Mouse (Mus musculus) forebrain, embryonic 15.5 days (tissue): Measurements from ENCODE around the gene AC131692.1. TPM values are rescaled to one million over a fixed set of nuclear protein-coding genes. Genes with fewer than 3 reads are reported as not detected.

Experiments
- ATAC-seq: fragments of 200-750 bp; cut with Nextera tagmentation; replicated peaks from 2 replicates; pipeline ENCODE4 v1.8.0; 2017; ENCODE audit warnings: mild to moderate bottlenecking, moderate TSS enrichment, moderate library complexity
- H3K27ac ChIP-seq: fragments of 300-500 bp; sonication (generic); replicated peaks from 2 replicates; pipeline ENCODE4 v1.5.1; 2015; ENCODE audit warnings: mild to moderate bottlenecking, inconsistent platforms
- H3K27me3 ChIP-seq: fragments of 300-500 bp; sonication (generic); 2 replicates; pipeline ENCODE4 v1.6.1; 2015; ENCODE audit warnings: inconsistent platforms
- H3K36me3 ChIP-seq: fragments of 300-500 bp; sonication (generic); 2 replicates; pipeline ENCODE4 v1.6.1; 2015; ENCODE audit warnings: mild to moderate bottlenecking, inconsistent platforms
- H3K4me1 ChIP-seq: fragments of 300-500 bp; sonication (generic); 2 replicates; pipeline ENCODE4 v1.6.1; 2015; ENCODE audit warnings: inconsistent platforms
- H3K4me2 ChIP-seq: fragments of 300-500 bp; sonication (generic); replicated peaks from 2 replicates; pipeline ENCODE4 v1.6.1; 2015; ENCODE audit warnings: mild to moderate bottlenecking, inconsistent platforms
- H3K4me3 ChIP-seq: fragments of 300-500 bp; sonication (generic); 2 replicates; pipeline ENCODE4 v1.5.1; 2015; ENCODE audit warnings: mild to moderate bottlenecking, inconsistent platforms
- H3K9ac ChIP-seq: fragments of 300-500 bp; sonication (generic); replicated peaks from 2 replicates; pipeline ENCODE4 v1.6.1; 2015; ENCODE audit warnings: mild to moderate bottlenecking, inconsistent platforms
- H3K9me3 ChIP-seq: fragments of 300-500 bp; sonication (generic); 2 replicates; pipeline ENCODE4 v1.6.1; 2016; ENCODE audit warnings: inconsistent platforms
- WGBS: fragments of 180-500 bp; shearing (Covaris S2); methylation state at CpG from one replicate; pipeline ENCODE4 v1.1.7; 2015; ENCODE audit warnings: mixed read lengths; 5-methylcytosine and 5-hydroxymethylcytosine counted together
- polyA plus RNA-seq: library from polyadenylated mRNA; unstranded; fragments of >200 nt; fragmentation: Nextera tagmentation; extraction: Ambion mirVana; gene quantifications from 2 replicates; pipeline ENCODE4 v1.2.1, GENCODE M21; 2015

Gene AC131692.1
- polyA plus RNA-seq, 1 experiment from 2014 or later: 0.37 TPM

GRCm38 (mm10) chr19:6102169-6102853 is 8.1 kb downstream of the AC131692.1 start:
- Histone ChIP-seq H3K27ac (no peak overlapping the region), H3K36me3 (no peaks in the 10 kb centered on the region), H3K4me3 (no peak overlapping the region), H3K9ac (no peak overlapping the region), H3K27me3 (no peaks in the 10 kb centered on the region), H3K9me3 (no peaks in the 10 kb centered on the region), H3K4me2 (no peak overlapping the region), H3K4me1 (no peaks in the 10 kb centered on the region)
- 81% methylated on average over 6 of the region's 6 CpGs for WGBS
- no peak for ATAC-seq

- H3K4me2 ChIP-seq: no peak overlapping the region
These were observed 10.3 kb downstream of the AC131692.1 start for GRCm38 (mm10) chr19:6104476-6104875.

DNA sequence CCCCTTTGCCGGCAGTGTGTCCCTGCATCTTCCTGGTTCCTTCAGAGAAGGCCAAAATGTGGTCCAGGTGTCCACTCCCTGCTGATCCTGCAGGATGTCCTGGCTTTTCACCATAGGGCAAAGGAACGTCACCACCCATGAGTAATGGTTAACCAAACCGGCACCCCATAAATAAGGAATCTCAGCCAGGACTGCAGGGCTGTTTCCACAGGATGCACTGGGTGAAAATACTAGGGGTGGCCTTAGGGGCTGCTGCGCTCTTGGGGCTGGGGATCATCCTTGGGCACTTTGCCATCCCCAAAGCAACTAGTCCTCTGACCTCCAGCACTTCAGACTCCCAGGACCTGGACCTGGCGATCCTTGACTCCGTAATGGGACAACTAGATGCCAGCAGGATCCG is 11.4 kb downstream of the AC131692.1 start, which contains the start of gene Naaladl1:
Naaladl1 (plus strand) TSS at position 197 of the 400 bp plus-strand sequence.
- H3K4me3 ChIP-seq: no peak within 1 kb of the TSS
- no peaks in the 10 kb centered on the region for H3K4me1 ChIP-seq
- no peak within 1 kb of the TSS for H3K4me2 ChIP-seq
- no peaks in the 10 kb centered on the region for H3K27me3 ChIP-seq
- no peaks in the 10 kb centered on the region for H3K36me3 ChIP-seq
- ATAC-seq: no peak
- no peak within 1 kb of the TSS for H3K27ac ChIP-seq
- no peaks in the 10 kb centered on the region for H3K9me3 ChIP-seq
- H3K9ac ChIP-seq: no peak within 1 kb of the TSS
- 84% methylated on average over 7 of the region's 7 CpGs for WGBS

More at GRCm38 (mm10) chr19:6104476-6104875, 10.3 kb downstream of the AC131692.1 start:
- H3K9me3 ChIP-seq: no peaks in the 10 kb centered on the region
- no peak overlapping the region for H3K27ac ChIP-seq
- H3K36me3 ChIP-seq: no peaks in the 10 kb centered on the region
- ATAC-seq: no peak
- no peak overlapping the region for H3K4me3 ChIP-seq
- H3K4me1 ChIP-seq: no peaks in the 10 kb centered on the region
- H3K27me3 ChIP-seq: no peaks in the 10 kb centered on the region
- no peak overlapping the region for H3K9ac ChIP-seq
- WGBS: 90% methylated on average over 4 of the region's 4 CpGs

GRCm38 (mm10) chr19:6113116-6113515 is 18.9 kb downstream of the AC131692.1 start:
- no peaks in the 10 kb centered on the region for H3K27me3 ChIP-seq
- 76% methylated on average over 6 of the region's 6 CpGs for WGBS
- H3K27ac ChIP-seq: no peak overlapping the region
- H3K9ac ChIP-seq: no peak overlapping the region
- no peak for ATAC-seq
- peaks cover 20% of the 10 kb centered on the region for H3K36me3 ChIP-seq
- H3K4me2 ChIP-seq: no peak overlapping the region
- peaks cover 14% of the 10 kb centered on the region for H3K4me1 ChIP-seq
- no peaks in the 10 kb centered on the region for H3K9me3 ChIP-seq
- no peak overlapping the region for H3K4me3 ChIP-seq

DNA sequence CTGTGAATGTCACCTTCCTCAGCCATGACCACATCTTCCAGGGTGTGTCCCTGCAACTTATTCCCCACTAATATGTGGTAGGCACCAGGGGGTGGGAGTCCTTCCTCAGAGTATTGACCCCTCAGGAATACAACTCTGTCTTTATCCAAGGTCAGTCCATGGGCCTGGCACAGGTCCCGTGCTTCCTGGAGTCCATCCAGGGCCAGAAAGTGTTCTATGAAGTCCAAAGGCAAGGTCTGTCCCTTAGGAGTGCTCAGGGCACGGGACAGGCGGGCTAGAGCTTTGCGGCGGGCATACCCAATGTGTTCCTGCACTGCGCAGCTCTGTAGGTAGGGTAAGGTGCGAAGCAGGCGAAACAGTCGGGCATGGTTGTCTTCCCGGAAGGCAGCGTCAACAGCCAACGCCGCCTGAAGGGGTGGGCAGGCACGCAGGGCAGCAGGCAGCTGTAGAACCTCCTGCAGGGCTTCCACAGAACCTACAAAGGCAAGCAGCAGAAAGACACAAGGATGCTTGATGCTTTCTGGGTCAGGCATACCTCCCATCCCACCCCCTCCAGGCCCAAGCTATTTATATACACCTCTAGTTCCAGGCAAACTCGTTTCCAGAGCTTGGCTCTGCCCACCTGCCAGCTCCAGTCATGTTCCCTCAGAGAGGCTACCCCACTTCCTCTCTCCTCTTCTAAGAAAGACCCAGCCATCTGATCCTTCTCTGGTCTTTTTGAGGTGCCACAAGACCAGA is 22.1 kb downstream of the AC131692.1 start:
- no peak for ATAC-seq
- WGBS: 92% methylated on average over 15 of the region's 15 CpGs
- H3K4me2 ChIP-seq: no peak overlapping the region
- no peaks in the 10 kb centered on the region for H3K27me3 ChIP-seq
- H3K9ac ChIP-seq: no peak overlapping the region
- H3K4me1 ChIP-seq: peaks cover 26% of the 10 kb centered on the region
- H3K9me3 ChIP-seq: no peaks in the 10 kb centered on the region
- H3K27ac ChIP-seq: no peak overlapping the region
- H3K36me3 ChIP-seq: peaks cover 20% of the 10 kb centered on the region
- no peak overlapping the region for H3K4me3 ChIP-seq

GRCm38 (mm10) chr19:6117346-6117985 is 23.2 kb downstream of the AC131692.1 start:
- no peaks in the 10 kb centered on the region for H3K27me3 ChIP-seq
- peaks cover 18% of the 10 kb centered on the region for H3K36me3 ChIP-seq
- 0 out of 2 replicates have a peak, but pooled peaks have one; percentile 2 for ATAC-seq
- H3K9me3 ChIP-seq: no peaks in the 10 kb centered on the region
- peak overlapping the region; percentile 86 for H3K9ac ChIP-seq
- 5% methylated on average over 32 of the region's 32 CpGs for WGBS
- peak overlapping the region; percentile 82 for H3K4me2 ChIP-seq
- peaks cover 26% of the 10 kb centered on the region for H3K4me1 ChIP-seq
- H3K4me3 ChIP-seq: peak overlapping the region; percentile 84
- H3K27ac ChIP-seq: peak overlapping the region; percentile 96

GRCm38 (mm10) chr19:6117986-6118676 is 23.9 kb downstream of the AC131692.1 start, which contains the start of gene Sac3d1:
TSS of gene Sac3d1 (minus strand) at chr19:6118650.
- Histone ChIP-seq H3K9ac (peak within 1 kb of the TSS; percentile 86), H3K4me2 (peak within 1 kb of the TSS; percentile 82), H3K36me3 (peaks cover 18% of the 10 kb centered on the region), H3K27me3 (no peaks in the 10 kb centered on the region), H3K27ac (peak within 1 kb of the TSS; percentile 96), H3K9me3 (no peaks in the 10 kb centered on the region), H3K4me3 (peak within 1 kb of the TSS; percentile 84), H3K4me1 (peaks cover 26% of the 10 kb centered on the region)
- under 1% methylated on average over 77 of the region's 77 CpGs for WGBS
- peak; percentile 89 for ATAC-seq

GRCm38 (mm10) chr19:6118677-6119185 is 24.5 kb downstream of the AC131692.1 start:
- Histone ChIP-seq H3K27ac (peak overlapping the region; percentile 96), H3K4me3 (peak overlapping the region; percentile 84), H3K4me2 (peak overlapping the region; percentile 82), H3K36me3 (peaks cover 18% of the 10 kb centered on the region), H3K9ac (peak overlapping the region; percentile 86), H3K9me3 (no peaks in the 10 kb centered on the region), H3K4me1 (peaks cover 32% of the 10 kb centered on the region), H3K27me3 (no peaks in the 10 kb centered on the region)
- under 1% methylated on average over 8 of the region's 8 CpGs for WGBS
- peak; percentile 35 for ATAC-seq

DNA sequence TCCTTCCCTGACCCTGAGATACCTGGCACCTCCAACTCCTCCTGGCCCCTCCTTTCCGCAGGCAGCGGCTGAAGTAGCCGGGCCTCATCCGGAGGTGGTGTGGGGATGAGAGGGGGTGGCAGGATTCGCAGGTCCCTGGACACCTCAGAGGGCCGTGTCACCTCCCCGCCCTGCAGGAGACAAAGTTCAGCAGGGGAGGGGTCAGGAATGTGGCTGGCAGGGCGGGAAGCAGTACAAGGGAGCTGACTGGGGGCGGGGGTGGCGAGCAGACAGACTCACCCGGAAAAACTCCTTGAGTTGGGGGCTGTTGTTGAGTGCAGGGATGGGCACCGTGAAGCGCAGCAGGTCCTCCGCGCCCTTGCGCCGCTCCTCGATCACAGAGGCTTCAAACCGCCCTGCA is 27.5 kb downstream of the AC131692.1 start:
- Histone ChIP-seq H3K4me2 (no peak overlapping the region), H3K27me3 (no peaks in the 10 kb centered on the region), H3K36me3 (no peaks in the 10 kb centered on the region), H3K27ac (no peak overlapping the region), H3K4me1 (peaks cover 26% of the 10 kb centered on the region), H3K9me3 (no peaks in the 10 kb centered on the region), H3K4me3 (no peak overlapping the region), H3K9ac (no peak overlapping the region)
- ATAC-seq: no peak
- 42% methylated on average over 19 of the region's 19 CpGs for WGBS

DNA sequence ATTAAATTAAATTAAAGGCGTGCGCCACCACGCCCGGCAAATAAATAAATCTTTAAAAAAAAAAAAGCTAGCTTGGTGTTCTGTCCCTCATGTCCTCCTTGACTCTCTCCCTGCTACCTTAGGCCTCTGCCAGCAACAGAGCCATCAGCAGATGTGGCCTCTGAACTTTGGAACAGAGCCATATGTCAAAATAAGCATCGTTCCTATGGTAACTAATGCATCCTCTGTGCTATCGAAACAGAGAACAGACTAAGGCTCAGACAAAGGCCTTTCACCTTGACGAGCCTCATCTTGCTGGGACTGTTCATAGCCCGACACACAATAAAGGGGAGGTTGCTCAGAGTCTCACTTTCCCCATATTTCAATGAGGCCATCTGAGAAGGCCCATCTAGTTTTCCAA is 29.1 kb downstream of the AC131692.1 start:
- peak overlapping the region; percentile 25; the same call in 1 of the 2 replicates for H3K27ac ChIP-seq

GRCm38 (mm10) chr19:6124898-6125297 is 30.7 kb downstream of the AC131692.1 start:
- H3K27ac ChIP-seq: no peak overlapping the region
- no peaks in the 10 kb centered on the region for H3K9me3 ChIP-seq
- H3K4me2 ChIP-seq: no peak overlapping the region
- H3K36me3 ChIP-seq: no peaks in the 10 kb centered on the region
- H3K4me3 ChIP-seq: no peak overlapping the region
- no peaks in the 10 kb centered on the region for H3K27me3 ChIP-seq
- H3K9ac ChIP-seq: no peak overlapping the region
- WGBS: 64% methylated on average over 2 of the region's 2 CpGs
- peaks cover 10% of the 10 kb centered on the region for H3K4me1 ChIP-seq
- no peak for ATAC-seq

More for the DNA sequence above, 29.1 kb downstream of the AC131692.1 start:
- no peak overlapping the region for H3K4me2 ChIP-seq
- H3K9me3 ChIP-seq: no peaks in the 10 kb centered on the region
- H3K4me3 ChIP-seq: no peak overlapping the region
- no peak for ATAC-seq
- no peaks in the 10 kb centered on the region for H3K36me3 ChIP-seq
- H3K9ac ChIP-seq: no peak overlapping the region
- WGBS: 64% methylated on average over 8 of the region's 8 CpGs
- H3K27me3 ChIP-seq: no peaks in the 10 kb centered on the region
- H3K4me1 ChIP-seq: peaks cover 20% of the 10 kb centered on the region
